Mouse (Mus musculus) kidney, postnatal 0 days (tissue): ENCODE measurements at regions not wholly inside any gene's neighbourhood (a gene's known extent, or its start where the extent isn't known, plus 50 kb on each side); places are given as distances from the start of the nearest gene placed in this dataset.

Experiments used
- ATAC-seq: fragments of 200-750 bp; cut with Nextera tagmentation; replicated peaks from 2 replicates; pipeline ENCODE4 v1.8.0; 2017; ENCODE audit warnings: low read depth, moderate number of reproducible peaks, moderate TSS enrichment, moderate library complexity; ENCODE audit not compliant: low FRiP score
- DNase-seq: peaks from one replicate; pipeline ENCODE4 v3.0.0-alpha.2; 2016; ENCODE audit warnings: low spot score
- H3K27ac ChIP-seq: fragments of 300-500 bp; sonication (generic); 2 replicates; pipeline ENCODE4 v1.5.1; 2014; ENCODE audit warnings: mild to moderate bottlenecking
- H3K27me3 ChIP-seq: fragments of 300-500 bp; sonication (generic); 2 replicates; pipeline ENCODE4 v1.6.1; 2014; ENCODE audit warnings: low read length, mixed read lengths; ENCODE audit not compliant: insufficient read depth
- H3K36me3 ChIP-seq: fragments of 300-500 bp; sonication (generic); 2 replicates; pipeline ENCODE4 v1.6.1; 2014; ENCODE audit warnings: low read length, mixed read lengths; ENCODE audit not compliant: insufficient read depth
- H3K4me1 ChIP-seq: fragments of 300-500 bp; sonication (generic); replicated peaks from 2 replicates; pipeline ENCODE4 v1.6.1; 2014; ENCODE audit warnings: antibody characterized with exemption, low read length, mixed read lengths; ENCODE audit not compliant: insufficient read depth
- H3K4me2 ChIP-seq: fragments of 300-500 bp; sonication (generic); 2 replicates; pipeline ENCODE4 v1.6.1; 2014; ENCODE audit warnings: mild to moderate bottlenecking, low read length, moderate library complexity, mixed read lengths
- H3K4me3 ChIP-seq: fragments of 300-500 bp; sonication (generic); replicated peaks from 2 replicates; pipeline ENCODE4 v1.5.1; 2014; ENCODE audit warnings: low read depth, low read length
- H3K9ac ChIP-seq: fragments of 300-500 bp; sonication (generic); 2 replicates; pipeline ENCODE4 v1.6.1; 2014; ENCODE audit warnings: low read depth, low read length
- H3K9me3 ChIP-seq: fragments of 300-500 bp; sonication (generic); replicated peaks from 2 replicates; pipeline ENCODE4 v1.6.1; 2016; ENCODE audit warnings: low read length, inconsistent platforms, mixed read lengths
- CTCF ChIP-seq: IDR thresholded peaks from 2 replicates; pipeline ENCODE4 v1.5.1; 2016; ENCODE audit warnings: antibody characterized with exemption, low read depth, mild to moderate bottlenecking, moderate library complexity
- WGBS: fragments of 180-500 bp; shearing (Covaris S2); extraction: QIAGEN DNeasy Blood & Tissue Kit; methylation state at CpG from one replicate; pipeline ENCODE4 v1.1.7; 2014; 5-methylcytosine and 5-hydroxymethylcytosine counted together

DNA sequence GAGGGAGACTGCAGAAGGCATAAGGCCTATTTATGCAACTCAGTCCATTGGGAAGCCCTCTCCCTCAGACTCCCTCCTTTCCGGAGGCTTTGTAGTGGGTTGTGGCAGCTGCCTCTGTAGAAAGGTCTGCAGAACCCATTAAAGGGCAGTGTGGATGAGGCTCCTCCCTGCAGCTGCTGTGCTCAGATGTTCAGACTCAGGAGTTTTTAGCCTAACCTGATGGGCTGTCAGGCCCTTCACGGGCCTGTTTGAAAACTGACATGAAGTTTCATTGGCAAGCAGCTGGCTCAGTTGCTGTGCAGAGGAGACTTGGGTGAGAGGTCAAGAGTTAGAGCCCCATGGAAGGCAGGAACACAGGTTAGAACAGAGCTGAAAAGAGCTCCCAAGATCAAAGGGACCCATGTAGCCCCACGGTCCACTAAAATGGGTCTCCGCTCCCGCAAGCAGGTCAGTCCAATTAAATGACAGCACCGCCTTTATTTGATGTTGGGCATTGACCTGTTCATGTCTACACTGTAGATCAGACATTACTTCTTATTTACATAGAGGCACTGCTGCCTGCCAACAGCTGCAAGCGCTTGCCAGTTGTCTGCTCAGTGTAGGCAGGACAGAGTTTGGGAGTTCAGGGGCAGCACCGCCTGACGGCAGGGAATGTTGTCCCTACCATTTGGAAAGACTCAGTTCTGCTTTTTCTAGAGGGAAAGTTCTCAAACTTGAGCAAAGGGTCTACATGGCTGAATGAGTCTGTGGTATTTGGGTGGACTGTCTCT, 53.8 kb upstream of the Usp46 start:
- Histone ChIP-seq H3K27me3 (no peaks in the 10 kb centered on the region), H3K4me3 (no peak overlapping the region), H3K9ac (no peak overlapping the region), H3K9me3 (no peaks in the 10 kb centered on the region), H3K4me2 (no peak overlapping the region), H3K36me3 (no peaks in the 10 kb centered on the region), H3K4me1 (peaks cover 9% of the 10 kb centered on the region; the same call in 1 of the 2 replicates), H3K27ac (no peak overlapping the region)
- DNase-seq (peak; percentile 52), ATAC-seq (0 out of 2 replicates have a peak, but pooled peaks have one; percentile 34)
- no peak for TF ChIP-seq CTCF
- 30% methylated on average over 9 of the region's 9 CpGs for WGBS

GRCm38 (mm10) chr5:74126015-74126896, 58.0 kb upstream of the Usp46 start:
- no peaks in the 10 kb centered on the region for H3K27me3 ChIP-seq
- no peaks in the 10 kb centered on the region for H3K9me3 ChIP-seq
- ATAC-seq, result peak; percentile 90
- peak; percentile 76 for DNase-seq
- H3K4me3 ChIP-seq, result peak overlapping the region; percentile 14; the same call in 1 of the 2 replicates
- 69% methylated on average over 32 of the region's 32 CpGs for WGBS
- no peak for TF ChIP-seq CTCF
- peak overlapping the region; percentile 44 for H3K4me2 ChIP-seq
- no peak overlapping the region for H3K27ac ChIP-seq
- 0 out of 2 replicates have a peak overlapping the region, but pooled peaks have one; percentile 27 for H3K9ac ChIP-seq
- peaks cover 9% of the 10 kb centered on the region; the same call in 1 of the 2 replicates for H3K4me1 ChIP-seq
- no peaks in the 10 kb centered on the region for H3K36me3 ChIP-seq

DNA sequence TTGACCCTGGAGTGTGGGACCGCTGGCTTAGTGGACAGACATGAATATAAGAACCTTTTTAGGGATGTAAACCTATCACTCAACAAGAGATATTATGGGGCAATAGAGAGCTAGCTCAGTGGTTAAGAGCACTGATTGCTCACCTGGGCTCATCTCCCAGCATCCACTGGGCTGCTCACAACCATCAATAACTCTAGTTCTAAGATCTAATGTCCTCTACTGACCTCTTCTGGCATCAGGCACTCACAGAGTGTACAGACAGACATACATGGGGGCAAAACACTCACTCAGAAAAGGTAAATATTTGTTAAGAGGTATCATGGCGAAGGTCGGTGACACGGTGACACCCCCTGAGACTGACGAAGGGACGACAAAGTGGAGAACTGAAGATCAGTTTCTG, 59.3 kb upstream of the Usp46 start:
- Histone ChIP-seq H3K36me3 (no peaks in the 10 kb centered on the region), H3K4me2 (no peak overlapping the region), H3K4me3 (no peak overlapping the region), H3K9me3 (no peaks in the 10 kb centered on the region), H3K27me3 (no peaks in the 10 kb centered on the region), H3K27ac (no peak overlapping the region), H3K4me1 (0 out of 2 replicates have a peak, but pooled peaks cover under 1% of the 10 kb centered on the region), H3K9ac (no peak overlapping the region)
- TF ChIP-seq CTCF, result peak; percentile 51
- no peak for ATAC-seq
- 58% methylated on average over 6 of the region's 6 CpGs for WGBS
- no peak for DNase-seq

DNA sequence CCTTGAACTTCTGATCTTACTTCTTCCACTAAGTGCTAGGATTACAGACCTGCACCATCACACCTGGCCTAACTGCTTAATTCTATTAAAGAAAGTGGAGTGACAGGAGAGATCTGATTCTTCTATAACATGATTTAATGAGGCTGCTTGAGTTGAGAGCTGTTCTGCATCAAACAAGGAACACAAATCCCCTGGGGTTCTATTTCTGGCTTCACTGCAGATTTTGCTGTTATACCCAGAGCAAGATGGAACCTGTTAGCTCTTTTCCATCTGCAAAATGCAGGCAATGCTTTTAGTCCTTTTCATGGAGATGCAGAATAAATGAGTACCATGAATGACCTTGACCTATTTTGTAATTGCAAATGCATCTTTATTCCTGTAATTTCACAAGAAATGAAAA, 61.4 kb upstream of the Usp46 start:
- Histone ChIP-seq H3K9ac (no peak overlapping the region), H3K4me3 (no peak overlapping the region), H3K9me3 (no peaks in the 10 kb centered on the region), H3K4me1 (0 out of 2 replicates have a peak, but pooled peaks cover 4% of the 10 kb centered on the region), H3K4me2 (no peak overlapping the region), H3K36me3 (no peaks in the 10 kb centered on the region), H3K27ac (no peak overlapping the region), H3K27me3 (no peaks in the 10 kb centered on the region)
- no peak for TF ChIP-seq CTCF
- DNase-seq (peak; percentile 59), ATAC-seq (no peak)

- no peaks in the 10 kb centered on the region for H3K27me3 ChIP-seq
- no peak overlapping the region for H3K4me3 ChIP-seq
- H3K4me1 ChIP-seq, result peaks cover 7% of the 10 kb centered on the region; the same call in 1 of the 2 replicates
- H3K27ac ChIP-seq, result no peak overlapping the region
- no peak for DNase-seq
- no peak for TF ChIP-seq CTCF
- no peaks in the 10 kb centered on the region; the same call in 1 of the 2 replicates for H3K9me3 ChIP-seq
- H3K4me2 ChIP-seq, result no peak overlapping the region
- H3K9ac ChIP-seq, result no peak overlapping the region
- WGBS, result 37% methylated on average over 8 of the region's 8 CpGs
- no peaks in the 10 kb centered on the region for H3K36me3 ChIP-seq
- ATAC-seq, result no peak
Observed at GRCm38 (mm10) chr5:74132671-74133070, 62.4 kb upstream of the Rasl11b start.

GRCm38 (mm10) chr5:74136377-74136776, 58.7 kb upstream of the Rasl11b start:
- Histone ChIP-seq H3K4me1 (peaks cover 7% of the 10 kb centered on the region; the same call in 1 of the 2 replicates), H3K9me3 (no peaks in the 10 kb centered on the region; the same call in 1 of the 2 replicates), H3K4me3 (no peak overlapping the region), H3K27me3 (no peaks in the 10 kb centered on the region), H3K36me3 (no peaks in the 10 kb centered on the region), H3K9ac (no peak overlapping the region), H3K27ac (no peak overlapping the region), H3K4me2 (no peak overlapping the region)
- TF ChIP-seq CTCF, result no peak
- ATAC-seq, result no peak
- WGBS, result 47% methylated on average over 5 of the region's 5 CpGs
- no peak for DNase-seq
